Mouse (Mus musculus): ENCODE data around the gene Ccdc9b. TPM values are rescaled to one million over a fixed set of nuclear protein-coding genes. Genes with fewer than 3 reads are reported as not detected.

Gene Ccdc9b
- polyA plus RNA-seq (2014; fragmentation: Nextera tagmentation; extraction: Ambion mirVana): 1.2 and 1.4 TPM in 2 replicates

GRCm38 (mm10) chr2:118761906-118762783 is at the start of gene Ccdc9b:
TSS of gene Ccdc9b (minus strand) at chr2:118762661.
- Histone ChIP-seq H3K36me3 (ENCODE audit: control insufficient read depth, insufficient read depth, low read length) (no peaks in the 10 kb centered on the region), H3K4me1 (replicated peaks; ENCODE audit: control insufficient read depth, insufficient read depth, low read length) (peaks cover 26% of the 10 kb centered on the region), H3K4me2 (ENCODE audit: low read length) (peak within 1 kb of the TSS; percentile 52), H3K4me3 (ENCODE audit: low read depth, low read length) (peak within 1 kb of the TSS; percentile 23), H3K9me3 (ENCODE audit: control insufficient read depth, low read length) (no peaks in the 10 kb centered on the region), H3K27me3 (replicated peaks; ENCODE audit: control insufficient read depth, insufficient read depth, low read length) (no peaks in the 10 kb centered on the region), H3K27ac (ENCODE audit: low read depth) (peak within 1 kb of the TSS; percentile 95), H3K9ac (ENCODE audit: low read length) (peak within 1 kb of the TSS; percentile 5)
- WGBS: 9% methylated on average over 29 of the region's 29 CpGs
- DNase-seq (ENCODE audit: low spot score) (peak; percentile 87), ATAC-seq (replicated peaks; ENCODE audit: low FRiP score, low TSS enrichment, low read depth) (peak; percentile 54)

- Histone ChIP-seq H3K4me2 (ENCODE audit: low read length) (no peak overlapping the region), H3K9me3 (ENCODE audit: control insufficient read depth, low read length) (no peaks in the 10 kb centered on the region), H3K4me3 (ENCODE audit: low read depth, low read length) (no peak overlapping the region), H3K4me1 (replicated peaks; ENCODE audit: control insufficient read depth, insufficient read depth, low read length) (peaks cover 6% of the 10 kb centered on the region; the same call in 1 of the 2 replicates), H3K27me3 (replicated peaks; ENCODE audit: control insufficient read depth, insufficient read depth, low read length) (no peaks in the 10 kb centered on the region), H3K27ac (ENCODE audit: low read depth) (no peak overlapping the region), H3K36me3 (ENCODE audit: control insufficient read depth, insufficient read depth, low read length) (no peaks in the 10 kb centered on the region), H3K9ac (ENCODE audit: low read length) (no peak overlapping the region)
- ATAC-seq (replicated peaks; ENCODE audit: low FRiP score, low TSS enrichment, low read depth): no peak
- no peak for DNase-seq (ENCODE audit: low spot score)
- whole genome bisulfite sequencing: 38% methylated on average over 2 of the region's 2 CpGs
These were observed 48.4 kb upstream of the Ccdc9b start for GRCm38 (mm10) chr2:118810861-118811260.

GRCm38 (mm10) chr2:118806860-118807259 is 44.4 kb upstream of the Ccdc9b start:
- 77% methylated on average over 4 of the region's 4 CpGs for WGBS
- Histone ChIP-seq H3K4me1 (replicated peaks; ENCODE audit: control insufficient read depth, insufficient read depth, low read length) (no peaks in the 10 kb centered on the region), H3K27me3 (replicated peaks; ENCODE audit: control insufficient read depth, insufficient read depth, low read length) (no peaks in the 10 kb centered on the region)

GRCm38 (mm10) chr2:118805756-118806155 is 43.3 kb upstream of the Ccdc9b start:
- no peak for ATAC-seq (replicated peaks; ENCODE audit: low FRiP score, low TSS enrichment, low read depth)

More at GRCm38 (mm10) chr2:118806860-118807259, 44.4 kb upstream of the Ccdc9b start:
- H3K27ac ChIP-seq (ENCODE audit: low read depth): no peak overlapping the region
- ATAC-seq (replicated peaks; ENCODE audit: low FRiP score, low TSS enrichment, low read depth): no peak
- no peak for DNase-seq (ENCODE audit: low spot score)
- no peaks in the 10 kb centered on the region for H3K36me3 ChIP-seq (ENCODE audit: control insufficient read depth, insufficient read depth, low read length)
- H3K4me3 ChIP-seq (ENCODE audit: low read depth, low read length): no peak overlapping the region
- H3K4me2 ChIP-seq (ENCODE audit: low read length): no peak overlapping the region
- no peak overlapping the region for H3K9ac ChIP-seq (ENCODE audit: low read length)
- H3K9me3 ChIP-seq (ENCODE audit: control insufficient read depth, low read length): no peaks in the 10 kb centered on the region

GRCm38 (mm10) chr2:118805137-118805536 is 42.7 kb upstream of the Ccdc9b start:
- ATAC-seq (replicated peaks; ENCODE audit: low FRiP score, low TSS enrichment, low read depth): no peak
- H3K27me3 ChIP-seq (replicated peaks; ENCODE audit: control insufficient read depth, insufficient read depth, low read length): no peaks in the 10 kb centered on the region
- no peak overlapping the region for H3K9ac ChIP-seq (ENCODE audit: low read length)
- H3K4me3 ChIP-seq (ENCODE audit: low read depth, low read length): no peak overlapping the region
- H3K36me3 ChIP-seq (ENCODE audit: control insufficient read depth, insufficient read depth, low read length): no peaks in the 10 kb centered on the region
- no peak overlapping the region for H3K27ac ChIP-seq (ENCODE audit: low read depth)
- DNase-seq (ENCODE audit: low spot score): no peak
- no peak overlapping the region for H3K4me2 ChIP-seq (ENCODE audit: low read length)
- 44% methylated on average over 3 of the region's 3 CpGs for WGBS
- H3K4me1 ChIP-seq (replicated peaks; ENCODE audit: control insufficient read depth, insufficient read depth, low read length): no peaks in the 10 kb centered on the region
- no peaks in the 10 kb centered on the region for H3K9me3 ChIP-seq (ENCODE audit: control insufficient read depth, low read length)

More at GRCm38 (mm10) chr2:118805756-118806155, 43.3 kb upstream of the Ccdc9b start:
- Histone ChIP-seq H3K27me3 (replicated peaks; ENCODE audit: control insufficient read depth, insufficient read depth, low read length) (no peaks in the 10 kb centered on the region), H3K9me3 (ENCODE audit: control insufficient read depth, low read length) (no peaks in the 10 kb centered on the region), H3K27ac (ENCODE audit: low read depth) (no peak overlapping the region), H3K36me3 (ENCODE audit: control insufficient read depth, insufficient read depth, low read length) (no peaks in the 10 kb centered on the region), H3K4me1 (replicated peaks; ENCODE audit: control insufficient read depth, insufficient read depth, low read length) (no peaks in the 10 kb centered on the region), H3K4me2 (ENCODE audit: low read length) (no peak overlapping the region), H3K4me3 (ENCODE audit: low read depth, low read length) (no peak overlapping the region), H3K9ac (ENCODE audit: low read length) (no peak overlapping the region)
- no peak for DNase-seq (ENCODE audit: low spot score)
- 23% methylated on average over 3 of the region's 3 CpGs for WGBS

GRCm38 (mm10) chr2:118804474-118804873 is 42.0 kb upstream of the Ccdc9b start:
- Histone ChIP-seq H3K27ac (ENCODE audit: low read depth) (no peak overlapping the region), H3K4me3 (ENCODE audit: low read depth, low read length) (no peak overlapping the region), H3K4me1 (replicated peaks; ENCODE audit: control insufficient read depth, insufficient read depth, low read length) (no peaks in the 10 kb centered on the region), H3K36me3 (ENCODE audit: control insufficient read depth, insufficient read depth, low read length) (no peaks in the 10 kb centered on the region), H3K4me2 (ENCODE audit: low read length) (no peak overlapping the region), H3K9me3 (ENCODE audit: control insufficient read depth, low read length) (no peaks in the 10 kb centered on the region), H3K27me3 (replicated peaks; ENCODE audit: control insufficient read depth, insufficient read depth, low read length) (no peaks in the 10 kb centered on the region), H3K9ac (ENCODE audit: low read length) (no peak overlapping the region)
- DNase-seq (ENCODE audit: low spot score) (no peak), ATAC-seq (replicated peaks; ENCODE audit: low FRiP score, low TSS enrichment, low read depth) (no peak)
- 67% methylated on average over 2 of the region's 2 CpGs for WGBS

- no peak overlapping the region for H3K9ac ChIP-seq (ENCODE audit: low read length)
- DNase-seq (ENCODE audit: low spot score) (no peak), ATAC-seq (replicated peaks; ENCODE audit: low FRiP score, low TSS enrichment, low read depth) (no peak)
- no peak overlapping the region for H3K27ac ChIP-seq (ENCODE audit: low read depth)
- H3K4me1 ChIP-seq (replicated peaks; ENCODE audit: control insufficient read depth, insufficient read depth, low read length): no peaks in the 10 kb centered on the region
- H3K9me3 ChIP-seq (ENCODE audit: control insufficient read depth, low read length): no peaks in the 10 kb centered on the region
- no peak overlapping the region for H3K4me2 ChIP-seq (ENCODE audit: low read length)
- no peaks in the 10 kb centered on the region for H3K36me3 ChIP-seq (ENCODE audit: control insufficient read depth, insufficient read depth, low read length)
- no peaks in the 10 kb centered on the region for H3K27me3 ChIP-seq (replicated peaks; ENCODE audit: control insufficient read depth, insufficient read depth, low read length)
- 56% methylated on average over 4 of the region's 4 CpGs for WGBS
- no peak overlapping the region for H3K4me3 ChIP-seq (ENCODE audit: low read depth, low read length)
These were observed 40.2 kb upstream of the Ccdc9b start for GRCm38 (mm10) chr2:118802542-118803118.

- peaks cover 5% of the 10 kb centered on the region for H3K4me1 ChIP-seq (replicated peaks; ENCODE audit: control insufficient read depth, insufficient read depth, low read length)
- no peak overlapping the region for H3K4me3 ChIP-seq (ENCODE audit: low read depth, low read length)
- DNase-seq (ENCODE audit: low spot score) (no peak), ATAC-seq (replicated peaks; ENCODE audit: low FRiP score, low TSS enrichment, low read depth) (no peak)
- H3K27me3 ChIP-seq (replicated peaks; ENCODE audit: control insufficient read depth, insufficient read depth, low read length): no peaks in the 10 kb centered on the region
- no peak overlapping the region for H3K9ac ChIP-seq (ENCODE audit: low read length)
- no peaks in the 10 kb centered on the region for H3K9me3 ChIP-seq (ENCODE audit: control insufficient read depth, low read length)
- 72% methylated on average over 4 of the region's 4 CpGs for WGBS
- no peaks in the 10 kb centered on the region for H3K36me3 ChIP-seq (ENCODE audit: control insufficient read depth, insufficient read depth, low read length)
- no peak overlapping the region for H3K27ac ChIP-seq (ENCODE audit: low read depth)
- H3K4me2 ChIP-seq (ENCODE audit: low read length): no peak overlapping the region
These were observed 31.2 kb upstream of the Ccdc9b start for GRCm38 (mm10) chr2:118793636-118794035.
